Mouse (Mus musculus): ENCODE data around the gene Ccl28.
"Not testable (repeated sequence)": the region's sequence is repeated elsewhere in the genome, so short reads cannot be mapped to it uniquely, and the experiment has no call there.

DNA sequence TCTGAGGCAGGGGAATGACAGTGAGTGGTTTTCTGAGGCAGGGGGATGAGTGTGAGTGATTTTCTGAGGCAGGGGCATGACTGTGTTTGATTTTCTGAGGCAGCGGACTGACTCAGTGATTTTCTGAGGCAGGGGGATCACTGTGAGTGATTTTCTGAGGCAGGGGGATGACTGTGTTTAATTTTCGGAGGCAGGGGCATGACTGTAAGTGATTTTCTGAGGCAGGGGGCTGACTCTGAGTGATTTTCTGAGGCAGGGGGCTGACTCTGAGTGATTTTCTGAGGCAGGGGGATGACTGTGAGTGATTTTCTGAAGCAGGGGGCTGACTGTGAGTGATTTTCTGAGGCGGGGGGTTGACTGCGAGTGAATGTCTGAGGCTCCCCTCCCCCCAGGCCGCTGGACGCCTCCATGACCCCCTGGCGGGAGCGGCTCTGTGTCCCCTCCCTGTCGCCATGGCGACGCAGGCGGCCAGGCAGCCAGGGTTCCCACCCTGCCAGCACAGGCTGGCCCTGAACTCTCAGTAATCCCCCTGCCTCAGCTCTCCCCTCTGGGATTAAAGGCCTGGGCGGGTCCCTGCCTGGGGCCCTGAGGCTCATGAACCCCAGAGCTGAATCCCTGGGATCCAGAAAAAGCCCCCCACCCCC, 20.8 kb upstream of the Ccl28 start:
- TF ChIP-seq CTCF (IDR thresholded peaks at IDR 0.05; ENCODE audit: borderline replicate concordance, insufficient read depth, low read length); POLR2A (IDR thresholded peaks at IDR 0.05; ENCODE audit: low read depth, low read length): not testable (repeated sequence)
